Mouse (Mus musculus) liver, postnatal 0 days (tissue): ENCODE results near the gene Efcab5.

Experiments
- CTCF ChIP-seq: sonication (generic); IDR thresholded peaks from 2 replicates; pipeline ENCODE4 v1.5.1; 2016; ENCODE audit warnings: antibody characterized with exemption, low read depth
- EP300 ChIP-seq: IDR thresholded peaks from 2 replicates; pipeline ENCODE4 v1.6.1; 2016; ENCODE audit warnings: antibody characterized with exemption, low read depth, mild to moderate bottlenecking

GRCm38 (mm10) chr11:77188868-77189267 lies at the start of gene Efcab5:
- no peak for TF ChIP-seq CTCF
- TF ChIP-seq EP300 = no peak
